Mouse (Mus musculus) thymus, adult 18-20 months (tissue): ENCODE data around the gene Mvd.

Source experiments
- DNase-seq, 2 experiments: peaks; one replicate each; pipeline ENCODE4 v3.0.0; 2022; ENCODE audit warnings: mixed read lengths in 2 of 2

The Mvd gene

GRCm38 (mm10) chr8:122423217-122423616 lies 20.0 kb downstream of the Mvd start:
- no peak for DNase-seq

GRCm38 (mm10) chr8:122421376-122422070 lies 21.7 kb downstream of the Mvd start, which contains the start of gene Il17c:
TSS of gene Il17c (plus strand) at chr8:122422020.
- no peak for DNase-seq

GRCm38 (mm10) chr8:122419881-122420555 lies 23.2 kb downstream of the Mvd start:
- DNase-seq, result no peak

DNA sequence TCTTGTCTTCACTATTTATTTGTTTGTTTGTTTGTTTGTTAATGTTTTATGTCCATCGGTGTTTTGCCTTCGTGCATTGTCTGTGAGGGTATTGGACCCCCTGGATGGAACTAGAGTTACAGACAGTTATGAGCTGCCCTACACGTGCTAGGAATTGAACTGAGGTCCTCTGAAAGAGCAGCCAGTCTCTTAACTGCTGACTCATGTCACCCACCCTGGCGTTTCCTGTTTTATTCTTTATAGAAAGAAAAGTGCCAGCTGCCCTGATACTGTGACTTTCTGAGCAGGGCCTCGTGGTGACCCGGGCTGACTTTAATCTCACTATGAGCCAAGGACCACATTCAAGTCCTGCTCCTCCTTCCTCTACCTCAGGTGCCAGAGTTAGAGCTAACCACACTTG lies 27.7 kb downstream of the Mvd start:
- no peak for DNase-seq

DNA sequence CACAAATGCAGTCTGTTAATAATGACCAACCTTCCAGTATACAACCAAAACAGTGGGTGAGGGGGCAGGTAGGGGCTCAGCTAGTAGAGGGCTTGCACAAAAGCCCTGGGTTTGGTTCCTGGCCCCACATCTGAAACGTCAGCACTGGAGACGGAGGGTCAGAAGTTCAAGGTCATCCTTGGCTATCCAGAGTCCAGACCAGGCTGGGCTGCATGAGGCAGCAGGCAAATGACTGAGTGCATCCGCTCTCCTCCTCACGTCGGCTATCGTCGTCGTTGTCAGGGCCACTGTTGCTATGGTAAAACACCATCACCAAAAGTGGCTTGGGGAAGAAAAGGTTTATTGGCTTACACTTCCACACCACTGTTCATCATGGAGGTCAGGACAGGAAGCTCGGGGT lies 28.9 kb downstream of the Mvd start:
- DNase-seq, result no peak

DNA sequence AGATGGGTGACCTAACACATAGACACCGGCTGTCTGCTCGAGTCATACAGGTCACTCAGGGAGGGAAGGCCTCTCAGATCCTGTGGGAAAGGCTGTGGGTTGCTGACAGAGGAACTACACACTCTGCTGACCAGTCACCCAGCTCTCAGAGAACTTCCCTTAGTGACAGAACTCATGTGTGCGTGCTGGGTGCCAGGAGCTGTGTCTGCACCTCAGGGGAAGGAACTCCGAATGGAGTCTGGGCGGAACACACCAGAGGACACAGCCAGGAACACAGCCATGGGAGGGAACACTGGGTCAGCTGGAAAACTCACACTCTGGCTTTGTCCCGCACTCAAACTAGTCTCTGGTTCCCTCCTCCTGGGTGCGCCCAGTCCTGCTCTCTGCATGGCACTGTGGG lies 35.5 kb downstream of the Mvd start:
- no peak for DNase-seq

DNA sequence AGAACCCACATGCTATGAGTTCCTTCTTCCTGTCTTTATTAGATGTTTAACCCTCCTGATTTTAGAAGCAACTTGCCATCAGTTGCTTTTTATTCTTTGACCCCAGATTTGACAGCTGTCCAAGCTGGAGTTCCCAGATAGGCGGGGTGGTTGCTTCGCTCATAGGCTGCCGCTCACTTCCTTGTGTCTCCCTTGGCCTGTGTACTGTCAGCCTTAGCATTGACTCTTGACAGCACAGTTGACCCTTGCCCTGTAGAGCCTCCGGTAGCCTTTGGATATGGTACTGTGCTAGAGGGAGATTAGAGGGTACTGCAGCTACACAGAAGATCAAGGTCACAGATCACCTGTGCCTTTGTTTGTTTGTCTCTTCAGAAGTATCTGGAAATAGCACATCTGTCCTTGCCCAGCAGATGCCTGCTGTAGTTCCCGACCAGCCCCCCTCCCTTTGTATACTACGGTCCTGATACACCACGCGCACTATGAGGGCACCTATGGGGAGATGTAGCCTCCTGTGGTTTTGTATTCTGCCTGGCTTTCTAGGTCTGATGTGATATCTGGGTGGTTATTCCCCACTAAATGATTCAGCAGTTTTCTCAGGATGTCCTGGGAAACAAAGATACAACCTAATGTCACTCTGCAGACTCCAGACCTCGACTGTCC lies 37.9 kb downstream of the Mvd start:
- DNase-seq, result no peak

DNA sequence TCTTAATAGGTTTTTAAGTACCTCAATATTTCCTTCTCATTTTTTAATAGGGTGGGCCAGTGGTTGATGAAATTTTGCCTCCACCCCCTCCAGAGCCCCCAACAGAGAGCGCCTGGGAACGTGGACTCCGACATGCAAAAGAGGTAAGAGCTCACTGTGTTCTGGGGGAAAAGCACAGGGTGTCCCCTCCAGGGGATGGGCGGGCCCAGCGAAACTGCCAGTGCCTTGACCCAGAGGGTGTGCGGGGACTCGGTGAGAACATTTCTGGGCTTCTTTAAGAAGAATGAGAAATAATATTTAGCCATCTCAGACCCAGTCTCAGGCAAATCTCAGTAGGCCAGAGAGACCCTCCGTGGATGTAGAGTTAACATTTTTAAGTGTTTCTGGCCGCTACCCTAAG lies 45.0 kb downstream of the Mvd start:
- no peak for DNase-seq

- no peak for DNase-seq
These were observed 47.9 kb downstream of the Mvd start for GRCm38 (mm10) chr8:122395291-122395690.

- no peak for DNase-seq
These were observed 49.5 kb downstream of the Mvd start for GRCm38 (mm10) chr8:122393717-122394116.

DNA sequence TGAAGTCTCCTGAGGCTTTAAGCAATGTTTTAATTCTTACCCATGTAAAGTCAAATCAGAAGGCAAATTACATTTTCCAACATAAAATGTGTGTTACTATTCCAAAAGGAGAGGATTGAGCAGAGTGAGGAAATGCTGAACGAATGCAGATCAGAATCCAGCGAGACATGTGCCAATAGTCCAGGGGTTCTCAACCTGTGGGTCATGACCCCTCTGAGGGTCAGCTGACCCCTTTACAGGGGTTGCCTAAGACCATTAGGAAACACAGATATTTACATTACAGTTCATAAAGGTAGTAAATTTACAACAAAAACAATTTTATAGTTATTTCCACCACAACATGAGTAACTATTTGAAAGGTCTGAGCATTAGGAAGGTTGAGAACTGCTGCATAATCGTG lies 52.5 kb downstream of the Mvd start:
- no peak for DNase-seq

GRCm38 (mm10) chr8:122389357-122389756 lies 53.9 kb downstream of the Mvd start:
- DNase-seq, result no peak
